In genomic region chr10:80016511-80016910, GRCm38 (mm10) we compare ENCODE assay signal across 8 mouse cellular contexts. TPM values are rescaled to one million over a fixed set of nuclear protein-coding genes. Genes with fewer than 3 reads are reported as not detected.
DNase-seq lines count a peak whose midpoint lies in the region; ATAC-seq and TF ChIP-seq lines count a peak whose summit lies in the region.
"Had no signal": no experiment of that assay in that cellular context is flagged by ENCODE, and none has a peak within 500 bp of the region (broad histone marks: within the 10 kb centered on the region; RNA-seq: fewer than 3 reads in every experiment).

Gene Arhgap45, plus strand, starts transcription at chr10:80016653.

- peaks cover 7% of the 10 kb centered on the region; the same call in 1 of the 2 replicates for H3K4me1 ChIP-seq in bone marrow, adult 2 months (ENCODE audit: control insufficient read depth, insufficient read depth, low read length)
- peaks cover 21% of the 10 kb centered on the region for H3K4me1 ChIP-seq in limb, embryonic 12.5 days (replicated peaks)

- no peaks in the 10 kb centered on the region for H3K36me3 ChIP-seq in limb, embryonic 12.5 days

- DNase-seq in naive thymus-derived CD4-positive, alpha-beta T cell, adult 2 months (ENCODE audit: low read depth), result peak; percentile 92
- no peak for DNase-seq in adipocyte (ENCODE audit: low spot score)
- no peak for DNase-seq in ovary, adult 18-20 months (ENCODE audit: low spot score)
- no peak for DNase-seq in layer of hippocampus, adult 9-10 months (ENCODE audit: low spot score)

- peak within 1 kb of the TSS; percentile 92 for H3K4me3 ChIP-seq in bone marrow, adult 2 months (replicated peaks; ENCODE audit: control insufficient read depth, low read depth, low read length)
- H3K4me3 ChIP-seq in limb, embryonic 12.5 days (replicated peaks), result no peak within 1 kb of the TSS
- H3K4me3 ChIP-seq: midbrain, embryonic 12.5 days had no signal

- H3K27ac ChIP-seq in bone marrow, adult 2 months (ENCODE audit: control insufficient read depth, insufficient read depth, low read depth, low read length, poor library complexity), result peak within 1 kb of the TSS; percentile 98
- no peak within 1 kb of the TSS for H3K27ac ChIP-seq in limb, embryonic 12.5 days
- H3K27ac ChIP-seq: midbrain, embryonic 12.5 days had no signal

- TF ChIP-seq CTCF in bone marrow, adult 2 months (IDR thresholded peaks at IDR 0.05; ENCODE audit: control insufficient read depth, insufficient read depth, low read length), result no peak

- ATAC-seq in CD4-positive, CD25-positive, alpha-beta regulatory T cell, adult 4 months, result peak; percentile 86
- no peak for ATAC-seq in limb, embryonic 12.5 days (ENCODE audit: insufficient number of reproducible peaks, insufficient read depth, low FRiP score, low TSS enrichment, low read depth)

- WGBS in bone marrow, adult 2 months, result 4% methylated on average over 11 of the region's 11 CpGs
- 65% methylated on average over 11 of the region's 11 CpGs for WGBS in limb, embryonic 12.5 days

- no peak within 1 kb of the TSS for H3K4me2 ChIP-seq in limb, embryonic 12.5 days
- H3K4me2 ChIP-seq: midbrain, embryonic 12.5 days had no signal

- H3K9ac ChIP-seq in limb, embryonic 12.5 days (replicated peaks), result no peak within 1 kb of the TSS; the same call in 1 of the 2 replicates
- H3K9ac ChIP-seq: midbrain, embryonic 12.5 days had no signal

- no peaks in the 10 kb centered on the region for H3K9me3 ChIP-seq in limb, embryonic 12.5 days
- H3K9me3 ChIP-seq: midbrain, embryonic 12.5 days had no signal

- peak; percentile 82 for TF ChIP-seq POLR2A in bone marrow, adult 2 months (IDR thresholded peaks at IDR 0.05; ENCODE audit: borderline replicate concordance, control insufficient read depth, low read depth, low read length)

- peaks cover 68% of the 10 kb centered on the region for H3K27me3 ChIP-seq in limb, embryonic 12.5 days

RNA-seq across cellular contexts. Expression of gene Arhgap45, which starts in this region (rescaled TPM):
- polyA plus RNA-seq in CD4-positive, CD25-positive, alpha-beta regulatory T cell, adult 4 months (2017; shearing (Covaris generic)), result 100 to 1,000 TPM; 233 to 369 TPM
- 111 and 291 TPM in 2 replicates for polyA plus RNA-seq in bone marrow, adult 2 months (2011; ENCODE audit: insufficient read depth, insufficient read length, low replicate concordance, missing spikeins)
- 12.5 and 12.6 TPM in 2 replicates for polyA plus RNA-seq in limb, embryonic 12.5 days (2016; fragmentation: Nextera tagmentation; extraction: Ambion mirVana)
